Mouse (Mus musculus) ovary, adult 18-20 months (tissue): ENCODE results near the gene Mus81.

Source experiments
- DNase-seq: peaks from one replicate; pipeline ENCODE4 v3.0.0; 2022; ENCODE audit warnings: low spot score, mixed read lengths

Gene Mus81

GRCm38 (mm10) chr19:5444954-5445353, 43.2 kb downstream of the Mus81 start:
- DNase-seq: no peak

- no peak for DNase-seq
Measured at GRCm38 (mm10) chr19:5444371-5444908, 43.8 kb downstream of the Mus81 start.

- no peak for DNase-seq
Measured at GRCm38 (mm10) chr19:5433951-5434350, 54.3 kb downstream of the Mus81 start.

GRCm38 (mm10) chr19:5432992-5433852, 55.0 kb downstream of the Mus81 start:
- peak; percentile 51 for DNase-seq
